Mouse (Mus musculus) layer of hippocampus, adult 2 months (tissue): ENCODE measurements around the gene Mfsd4b5. TPM values are rescaled to one million over a fixed set of nuclear protein-coding genes. Genes with fewer than 3 reads are reported as not detected.
"Not testable (repeated sequence)": the region's sequence is repeated elsewhere in the genome, so short reads cannot be mapped to it uniquely, and the experiment has no call there.

Experiments
- DNase-seq, 2 experiments: peaks; one replicate each; pipeline ENCODE4 v3.0.0; 2022; ENCODE audit warnings: low spot score in 2 of 2
- H3K27ac ChIP-seq: fragments of 200-600 bp; 2 replicates; pipeline ENCODE4 v1.8.1; 2022
- H3K4me3 ChIP-seq: fragments of 200-600 bp; 2 replicates; pipeline ENCODE4 v1.8.1; 2022; ENCODE audit warnings: mild to moderate bottlenecking
- CTCF ChIP-seq: fragments of 200-600 bp; conservative IDR thresholded peaks from 2 replicates; pipeline ENCODE4 v1.8.1; 2022; ENCODE audit warnings: antibody characterized with exemption, mild to moderate bottlenecking, moderate library complexity
- total RNA-seq, 2 experiments: library from RNA; stranded (reverse); gene quantifications; 2 replicates each; pipeline ENCODE4 v1.2.3; 2021

Mfsd4b5 gene
- total RNA-seq, 2 experiments from 2014 or later: 0.29 to 0.67 TPM

DNA sequence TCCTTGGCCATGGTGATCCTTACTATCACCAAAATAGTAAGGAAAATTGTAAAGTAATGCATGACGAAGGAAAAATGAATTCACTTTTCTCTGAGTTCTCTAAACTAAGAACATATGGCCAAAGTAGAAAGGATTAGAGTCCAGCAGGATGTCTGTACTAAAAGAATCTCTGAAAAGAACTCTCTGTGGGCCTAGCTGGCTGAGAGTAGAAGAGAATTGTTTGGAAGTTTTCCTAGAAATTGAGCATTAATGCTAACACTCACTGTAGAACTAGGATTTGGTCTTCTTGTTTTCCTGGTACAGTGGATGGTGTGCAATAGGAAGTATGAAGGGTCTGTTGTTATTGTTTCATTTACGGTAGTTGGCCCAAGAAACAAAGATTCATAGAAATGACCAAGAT lies 31.3 kb downstream of the Mfsd4b5 start:
- DNase-seq: no peak
- no peak for TF ChIP-seq CTCF
- Histone ChIP-seq H3K27ac (no peak overlapping the region), H3K4me3 (no peak overlapping the region)

DNA sequence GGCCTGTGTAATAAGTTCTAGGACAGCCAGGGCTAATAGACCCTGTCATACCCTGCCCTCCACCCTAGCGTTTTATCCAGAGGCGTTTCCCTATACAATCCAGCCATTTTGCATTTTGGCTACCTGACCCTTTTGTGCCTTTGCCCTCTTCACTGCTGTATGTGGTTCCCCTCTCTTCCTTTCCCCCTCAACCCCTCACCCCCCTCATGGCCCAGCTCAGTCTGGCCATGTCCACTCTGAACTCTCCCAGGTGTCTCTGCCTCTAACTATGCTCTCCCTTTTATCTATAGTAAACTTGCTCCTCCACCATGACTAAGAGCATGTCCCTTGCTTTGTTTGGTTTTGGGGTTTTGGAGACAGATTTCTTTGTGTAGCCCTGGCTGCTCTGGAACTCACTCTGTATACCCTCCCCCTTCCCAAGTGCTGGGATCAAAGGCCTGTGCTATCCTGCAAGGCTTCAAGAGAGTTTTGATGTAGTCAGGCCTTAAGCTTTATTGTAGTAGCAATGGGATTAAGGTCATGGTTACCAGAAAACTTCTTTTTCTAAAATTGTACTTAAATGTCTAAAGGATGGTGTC lies 37.0 kb downstream of the Mfsd4b5 start:
- no peak for DNase-seq
- no peak for TF ChIP-seq CTCF
- Histone ChIP-seq H3K27ac (no peak overlapping the region), H3K4me3 (no peak overlapping the region)

DNA sequence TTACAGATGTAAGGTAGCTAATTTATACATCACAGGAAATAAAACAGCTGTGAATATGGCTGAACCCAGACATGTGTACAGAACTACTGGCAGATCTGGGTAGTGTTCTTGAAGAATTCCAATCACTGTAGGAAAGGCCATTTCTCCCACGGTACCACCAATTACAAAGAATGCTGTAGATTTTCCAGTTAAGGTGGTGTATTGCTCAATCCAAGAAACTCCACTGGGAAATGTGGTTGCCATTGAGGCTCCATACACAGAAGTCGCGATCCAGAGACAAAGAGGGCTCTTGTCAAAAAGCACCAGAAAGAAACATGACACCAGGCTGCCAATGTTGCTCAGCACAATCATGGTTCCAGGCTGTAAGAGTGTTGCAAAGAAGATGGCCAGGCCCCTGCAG lies 39.3 kb downstream of the Mfsd4b5 start:
- not testable (repeated sequence) for H3K4me3 ChIP-seq, DNase-seq, H3K27ac ChIP-seq

DNA sequence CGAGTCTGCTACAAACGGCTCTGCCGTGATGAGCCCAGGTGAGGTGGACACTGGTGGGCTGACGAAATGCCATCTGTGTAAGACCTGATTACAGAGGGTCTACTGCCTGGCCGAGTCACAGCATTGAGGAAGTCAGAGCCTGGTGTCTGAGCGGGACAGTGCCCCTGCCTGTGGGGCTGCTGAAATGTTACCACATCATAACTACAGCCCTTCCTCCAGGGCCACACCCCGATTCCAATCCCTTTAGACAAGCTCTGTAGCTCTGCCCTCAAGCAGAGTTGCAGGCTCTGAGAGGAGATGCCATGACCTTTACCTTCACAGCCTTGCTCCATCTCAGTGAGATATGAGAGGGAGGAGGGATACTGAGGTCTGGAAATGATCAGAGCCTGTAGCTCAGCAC lies 49.9 kb downstream of the Mfsd4b5 start:
- Histone ChIP-seq H3K4me3 (no peak overlapping the region), H3K27ac (no peak overlapping the region)
- TF ChIP-seq CTCF: no peak
- no peak for DNase-seq

DNA sequence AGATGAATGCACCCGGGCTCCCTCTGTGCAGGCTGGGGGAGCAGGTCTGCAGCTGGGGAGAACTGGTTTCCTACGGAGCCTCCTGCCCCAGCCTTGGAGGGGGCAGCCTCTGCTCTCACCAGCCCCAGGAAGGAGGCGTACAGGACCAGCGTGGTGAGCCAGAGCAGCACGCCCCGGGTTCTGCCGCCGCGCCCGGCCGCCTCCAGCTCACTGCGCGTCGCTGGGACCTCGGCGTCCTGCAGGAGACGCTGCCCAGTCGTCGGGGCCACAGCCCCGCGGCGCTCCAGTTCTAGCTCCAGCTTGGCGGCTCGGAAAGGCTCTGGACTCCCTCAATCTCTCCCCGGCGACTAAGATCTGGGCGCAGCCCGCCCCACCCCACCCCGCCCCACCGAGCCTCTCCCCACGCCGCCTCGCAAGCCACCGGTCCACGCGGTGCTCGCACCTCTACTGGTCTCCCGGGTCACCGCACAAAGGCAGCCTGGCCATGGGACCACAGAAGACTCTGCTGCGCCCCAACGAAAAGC lies 59.8 kb downstream of the Mfsd4b5 start, which contains the start of gene Mfsd4b2:
Gene Mfsd4b2 (minus strand): TSS at position 308 of the 524 bp plus-strand sequence.
- peak within 1 kb of the TSS; percentile 36 for H3K4me3 ChIP-seq
- no peak within 1 kb of the TSS for H3K27ac ChIP-seq
- no peak for DNase-seq
- 0 out of 2 replicates have a peak, but pooled peaks have one; percentile 6 for TF ChIP-seq CTCF

DNA sequence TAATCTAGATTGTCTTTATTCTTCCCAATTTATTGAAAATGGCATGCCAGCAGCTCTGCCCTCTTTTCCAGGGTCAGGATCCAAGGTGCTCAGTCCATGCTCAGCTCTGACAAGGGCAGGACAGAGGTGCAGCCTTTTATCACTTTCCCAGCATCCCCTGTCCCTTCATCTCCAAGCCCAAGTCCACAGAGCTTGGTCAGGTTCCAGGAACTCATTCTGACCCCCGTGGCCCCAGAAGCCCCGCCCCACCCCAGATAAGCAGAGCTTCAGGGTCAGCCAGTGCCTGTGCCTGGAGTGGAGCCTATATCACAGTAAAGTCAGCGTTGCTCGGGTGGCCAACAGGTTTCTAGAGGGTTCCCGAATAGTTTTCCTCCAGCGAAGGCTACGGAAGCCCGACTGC lies 61.9 kb downstream of the Mfsd4b5 start:
- H3K27ac ChIP-seq, DNase-seq: not testable (repeated sequence)

DNA sequence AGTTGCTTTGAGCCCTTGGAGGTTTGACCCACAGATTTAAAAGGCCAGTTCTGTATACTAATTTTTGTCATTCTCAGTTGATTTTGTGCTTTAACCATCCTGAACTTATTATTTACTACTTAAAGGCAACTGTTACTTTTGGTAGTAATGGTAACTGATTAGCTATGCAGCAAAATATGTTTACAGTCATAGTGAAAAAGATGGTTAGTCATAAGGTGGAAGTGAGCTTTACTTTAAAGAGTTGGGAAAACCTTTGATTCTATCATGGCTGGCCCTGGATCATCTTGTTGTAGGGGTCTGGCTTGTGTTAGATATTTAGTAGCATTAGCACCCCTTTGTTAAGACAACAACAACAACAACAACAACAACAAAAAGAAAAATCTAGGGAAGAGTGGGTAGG lies 73.8 kb downstream of the Mfsd4b5 start:
- TF ChIP-seq CTCF: no peak
- H3K4me3 ChIP-seq: no peak overlapping the region
- no peak for DNase-seq
- no peak overlapping the region for H3K27ac ChIP-seq

More for the DNA sequence above, 61.9 kb downstream of the Mfsd4b5 start:
- not testable (repeated sequence) for H3K4me3 ChIP-seq

DNA sequence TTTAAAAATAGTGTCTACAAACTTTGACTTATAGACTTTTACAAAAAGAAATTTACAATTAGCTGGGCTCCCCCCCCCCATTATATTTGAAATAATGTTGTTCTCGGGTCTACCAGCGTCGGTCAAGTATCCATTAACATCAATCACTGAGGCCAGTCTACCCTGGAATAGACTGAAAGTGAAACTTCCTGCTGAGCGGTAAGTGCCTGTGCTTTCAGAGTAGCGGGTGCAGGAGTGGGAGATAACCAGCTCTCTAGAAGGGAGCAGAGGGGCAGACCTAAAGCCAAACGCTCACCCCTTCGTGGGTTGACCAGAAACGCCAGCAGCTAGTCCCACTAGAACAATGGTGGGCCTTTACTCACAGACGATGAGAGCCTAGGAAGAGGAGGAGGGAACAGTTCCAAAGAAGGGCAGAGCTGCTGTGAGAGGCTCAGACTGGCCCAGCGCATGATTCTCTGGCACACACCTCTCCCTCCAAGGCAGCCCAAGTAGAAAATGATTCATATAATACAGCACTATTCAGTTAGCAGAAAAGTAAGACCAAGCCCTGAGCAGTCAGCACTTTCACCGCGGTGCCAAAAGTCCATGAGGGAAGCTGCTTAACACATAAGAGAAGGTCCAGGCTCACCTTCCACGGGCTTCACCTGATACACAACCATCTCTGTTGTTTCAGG lies 77.5 kb downstream of the Mfsd4b5 start:
- TF ChIP-seq CTCF: no peak
- H3K27ac ChIP-seq: no peak overlapping the region
- no peak overlapping the region for H3K4me3 ChIP-seq
- DNase-seq: no peak

Other genes with a start within 250 kb of the Mfsd4b5 start
- gene Mfsd4b4, start 87.4 kb downstream of the Mfsd4b5 start, total RNA-seq: 1 to 10 TPM; 7.8 to 7.9 TPM
- gene Mfsd4b2, start 59.7 kb downstream of the Mfsd4b5 start, total RNA-seq: under 1 TPM; 0.22 to 0.23 TPM
- under 1 TPM; 0.20 to 0.27 TPM for gene Mfsd4b3, start 26.5 kb downstream of the Mfsd4b5 start, total RNA-seq
- gene Mfsd4b1, start 38.6 kb upstream of the Mfsd4b5 start, total RNA-seq: 1 to 10 TPM; 1.2 to 1.7 TPM
- gene Slc16a10, start 155.6 kb upstream of the Mfsd4b5 start, total RNA-seq: 1 to 10 TPM; 4.8 to 4.9 TPM